23 mouse cellular contexts compared by ENCODE assay signal in genomic region chr2:164152341-164152740, GRCm38 (mm10). TPM values are rescaled to one million over a fixed set of nuclear protein-coding genes. Genes with fewer than 3 reads are reported as not detected.
DNase-seq lines count a peak whose midpoint lies in the region; TF ChIP-seq lines count a peak whose summit lies in the region.
"Had no signal": no experiment of that assay in that cellular context is flagged by ENCODE, and none has a peak within 500 bp of the region (broad histone marks: within the 10 kb centered on the region; RNA-seq: fewer than 3 reads in every experiment).

No protein-coding gene starts in this region.

- peak; percentile 54 for DNase-seq in lung, postnatal 10 days
- no peak for DNase-seq in lung, adult 2 months
- DNase-seq in lung, postnatal 36 days: peak; percentile 28
- DNase-seq in lung, postnatal 25 days (ENCODE audit: low spot score): no peak
- no peak for DNase-seq in c-Kit-positive CD71-positive TER-119-positive erythroid progenitor cells, embryonic 14.5 days (ENCODE audit: low spot score)
- DNase-seq: adrenal gland, adult 2 months; adrenal gland, postnatal 10 days; adrenal gland, postnatal 25 days; cerebellum, adult 11-12 months; cerebellum, adult 2 months; cerebellum, adult 9-10 months; cerebellum, postnatal 10 days; cerebellum, postnatal 25 days; forebrain, postnatal 0 days had no signal

- TF ChIP-seq POLR2A in lung, adult 2 months (IDR thresholded peaks at IDR 0.05; ENCODE audit: borderline replicate concordance, extremely low read depth, low read depth, low read length): no peak

- H3K4me1 ChIP-seq in lung, adult 2 months (ENCODE audit: control insufficient read depth, insufficient read depth, low read length): no peaks in the 10 kb centered on the region
- H3K4me1 ChIP-seq: forebrain, embryonic 13.5 days; forebrain, embryonic 15.5 days had no signal

- no peak overlapping the region for H3K4me3 ChIP-seq in lung, adult 2 months (replicated peaks; ENCODE audit: extremely low read depth, low read depth, low read length)
- H3K4me3 ChIP-seq: embryonic facial prominence, embryonic 10.5 days; embryonic facial prominence, embryonic 12.5 days; forebrain, embryonic 13.5 days; forebrain, embryonic 15.5 days had no signal

- no peak for TF ChIP-seq CTCF in lung, adult 2 months (IDR thresholded peaks at IDR 0.05; ENCODE audit: insufficient read depth, low read length)

- WGBS in lung, adult 2 months: 75% methylated on average over 11 of the region's 11 CpGs

RNA-seq across cellular contexts. Expression of gene Kcns1, which starts 18.6 kb away (rescaled TPM):
- polyA plus RNA-seq in lung, adult 2 months (2012; rRNA removed): 0.07 and 0.21 TPM in 2 replicates
- polyA plus RNA-seq: adrenal gland, adult 2 months; C2C12; embryonic facial prominence, embryonic 10.5 days; forebrain, embryonic 11.5 days; forebrain, embryonic 13.5 days had no signal

RNA-seq across cellular contexts. Expression of gene Wfdc5, which starts 30.2 kb away (rescaled TPM):
- polyA plus RNA-seq in lung, adult 2 months (2012; rRNA removed): 0.27 and 16.2 TPM in 2 replicates
- polyA plus RNA-seq: adrenal gland, adult 2 months; brain, embryonic 14.5 days; C2C12; cerebellum, adult 2 months; cortical plate, adult 2 months; embryonic facial prominence, embryonic 10.5 days; embryonic facial prominence, embryonic 12.5 days; forebrain, embryonic 11.5 days; forebrain, embryonic 13.5 days; forebrain, embryonic 15.5 days; forebrain, postnatal 0 days had no signal

RNA-seq across cellular contexts. Expression of gene Wfdc12, which starts 38.1 kb away (rescaled TPM):
- polyA plus RNA-seq in lung, adult 2 months (2012; rRNA removed): 0.43 and 4.4 TPM in 2 replicates
- polyA plus RNA-seq: brain, embryonic 14.5 days; C2C12; embryonic facial prominence, embryonic 10.5 days; embryonic facial prominence, embryonic 14.5 days; forebrain, embryonic 11.5 days; forebrain, embryonic 13.5 days; forebrain, embryonic 15.5 days; forebrain, postnatal 0 days had no signal

RNA-seq across cellular contexts. Expression of gene Wfdc15a, which starts 47.6 kb away (rescaled TPM):
- polyA plus RNA-seq in lung, adult 2 months (2012; rRNA removed): not detected in 2 replicates
- polyA plus RNA-seq: adrenal gland, adult 2 months; brain, embryonic 14.5 days; cerebellum, adult 2 months; embryonic facial prominence, embryonic 10.5 days; embryonic facial prominence, embryonic 12.5 days; embryonic facial prominence, embryonic 14.5 days; forebrain, embryonic 11.5 days; forebrain, embryonic 13.5 days; forebrain, embryonic 15.5 days; forebrain, postnatal 0 days had no signal

Comparison
In these comparisons a context has a peak if more than half of its experiments do, and no peak if none do; other contexts are left out.
1. DNase-seq: peak in lung, postnatal 10 days (single experiment) and lung, postnatal 36 days (single experiment); none in lung, adult 2 months (single experiment), lung, postnatal 25 days (single experiment) and c-Kit-positive CD71-positive TER-119-positive erythroid progenitor cells, embryonic 14.5 days (single experiment).